Mouse (Mus musculus) stomach, postnatal 0 days (tissue): Measurements from ENCODE around the gene Hmox2.

Experiments used
- CTCF ChIP-seq: IDR thresholded peaks from 2 replicates; pipeline ENCODE4 v1.5.1; 2016; ENCODE audit warnings: antibody characterized with exemption, low read depth, mild to moderate bottlenecking, moderate library complexity
- EP300 ChIP-seq: optimal IDR thresholded peaks from 2 replicates; pipeline ENCODE3; 2016; ENCODE audit warnings: antibody characterized with exemption

- TF ChIP-seq CTCF: no peak
- no peak for TF ChIP-seq EP300
Observed at GRCm38 (mm10) chr16:4676836-4677235, 49.3 kb upstream of the Hmox2 start.
